Mouse (Mus musculus) thymus, adult 2 months (tissue): ENCODE measurements around the gene Rhox2e. TPM values are rescaled to one million over a fixed set of nuclear protein-coding genes. Genes with fewer than 3 reads are reported as not detected.
"Not testable (repeated sequence)": the region's sequence is repeated elsewhere in the genome, so short reads cannot be mapped to it uniquely, and the experiment has no call there.

Source experiments
- DNase-seq: peaks from one replicate; pipeline ENCODE4 v3.0.0; 2021
- H3K27ac ChIP-seq: fragments of 200-500 bp; 2 replicates; pipeline ENCODE4 v1.5.1; 2012; ENCODE audit warnings: low read length, control low read depth; ENCODE audit not compliant: control insufficient read depth, insufficient read depth
- H3K27me3 ChIP-seq: fragments of 200-500 bp; 2 replicates; pipeline ENCODE4 v1.6.1; 2012; ENCODE audit warnings: mild to moderate bottlenecking, low read length, moderate library complexity, mixed read lengths; ENCODE audit not compliant: control insufficient read depth, insufficient read depth
- H3K36me3 ChIP-seq: fragments of 200-500 bp; 2 replicates; pipeline ENCODE4 v1.6.1; 2012; ENCODE audit warnings: mild to moderate bottlenecking, low read length, moderate library complexity; ENCODE audit not compliant: control insufficient read depth, insufficient read depth
- H3K4me1 ChIP-seq: fragments of 200-500 bp; replicated peaks from 2 replicates; pipeline ENCODE4 v1.6.1; 2012; ENCODE audit warnings: low read length; ENCODE audit not compliant: control insufficient read depth, insufficient read depth
- H3K4me3 ChIP-seq: fragments of 200-500 bp; 2 replicates; pipeline ENCODE4 v1.5.1; 2012; ENCODE audit warnings: mild to moderate bottlenecking, low read length, control low read depth, moderate library complexity; ENCODE audit not compliant: control insufficient read depth, insufficient read depth
- WGBS: fragments of 180-500 bp; shearing (Covaris S2); methylation state at CpG from one replicate; pipeline ENCODE4 v1.1.7; 2018; 5-methylcytosine and 5-hydroxymethylcytosine counted together
- polyA plus RNA-seq: library from polyadenylated mRNA; depleted of rRNA; stranded (reverse); fragments of >200 nt; gene quantifications from 2 replicates; pipeline ENCODE4 v1.2.3, GENCODE M21; 2012; rRNA removed

Rhox2e gene
- not detected in 2 replicates for polyA plus RNA-seq

DNA sequence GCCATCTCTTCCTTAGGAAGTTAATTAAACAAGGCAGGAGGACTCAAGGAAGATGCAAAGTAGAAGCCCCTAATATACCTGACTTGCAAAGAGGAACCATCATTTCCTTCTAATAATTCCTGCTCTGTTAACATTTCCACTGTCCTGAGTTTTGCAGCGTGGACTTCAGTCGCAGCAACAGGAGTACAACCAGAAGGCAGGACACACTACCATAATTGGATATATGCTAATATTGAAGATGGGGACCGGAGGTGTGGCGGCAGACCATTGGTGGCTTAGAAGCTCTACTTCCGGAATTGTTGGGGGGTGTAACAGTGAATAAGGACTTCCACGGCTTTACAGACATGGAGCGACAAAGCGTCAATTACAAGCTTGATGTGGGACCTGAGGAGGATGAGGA is at the start of gene Rhox2e:
Gene Rhox2e, plus strand, starts transcription at position 301 of the 400 bp plus-strand sequence.
- H3K4me3 ChIP-seq, H3K27me3 ChIP-seq, DNase-seq, H3K4me1 ChIP-seq, H3K27ac ChIP-seq, H3K36me3 ChIP-seq: not testable (repeated sequence)
- WGBS = 89% methylated on average over 2 of the region's 8 CpGs

DNA sequence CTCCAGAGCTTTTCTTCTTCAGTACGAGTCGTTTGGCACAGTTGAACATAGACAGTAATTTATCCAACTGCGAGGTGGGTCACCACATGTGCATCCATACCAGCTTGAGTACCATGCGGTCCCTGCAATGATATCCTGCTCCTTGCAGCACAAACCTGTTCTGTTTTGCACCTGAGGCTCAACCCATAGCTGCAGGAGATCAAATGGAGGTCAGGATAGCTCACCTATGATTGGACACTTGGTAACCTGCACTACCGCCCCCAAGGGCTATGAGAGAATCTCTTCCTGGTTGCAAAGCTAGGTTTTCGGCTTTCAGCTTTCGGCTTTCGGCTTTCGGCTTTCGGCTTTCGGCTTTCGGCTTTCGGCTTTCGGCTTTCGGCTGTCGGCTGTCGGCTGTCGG is 16.2 kb upstream of the Rhox2e start, which contains the start of gene Rhox4d:
Gene Rhox4d, plus strand, starts transcription at position 301 of the 400 bp plus-strand sequence.
- not testable (repeated sequence) for H3K27ac ChIP-seq, H3K27me3 ChIP-seq, H3K4me3 ChIP-seq, H3K4me1 ChIP-seq, DNase-seq, H3K36me3 ChIP-seq
- 92% methylated on average over 9 of the region's 18 CpGs for WGBS

GRCm38 (mm10) chrX:37541719-37542118 is 11.5 kb downstream of the Rhox2e start, which contains the start of gene Rhox3e:
Gene Rhox3e (plus strand): TSS chrX:37542019.
- H3K27ac ChIP-seq, DNase-seq, H3K4me1 ChIP-seq, H3K36me3 ChIP-seq, H3K4me3 ChIP-seq, H3K27me3 ChIP-seq: not testable (repeated sequence)
- WGBS = no CpG with 5 or more reads among the region's 4 CpGs

- WGBS = 100% methylated on average over 10 of the region's 18 CpGs
- H3K27me3 ChIP-seq, H3K36me3 ChIP-seq, H3K27ac ChIP-seq, DNase-seq, H3K4me1 ChIP-seq, H3K4me3 ChIP-seq: not testable (repeated sequence)
Measured at GRCm38 (mm10) chrX:37557112-37557511, 26.9 kb downstream of the Rhox2e start, which contains the start of gene Rhox4e. Gene Rhox4e (plus strand): TSS chrX:37557412.

GRCm38 (mm10) chrX:37571105-37571504 is 40.9 kb downstream of the Rhox2e start, which contains the start of gene Rhox2f:
Gene Rhox2f (plus strand): TSS chrX:37571405.
- H3K36me3 ChIP-seq, H3K27me3 ChIP-seq, H3K4me1 ChIP-seq, DNase-seq, H3K4me3 ChIP-seq, H3K27ac ChIP-seq: not testable (repeated sequence)
- 86% methylated on average over 8 of the region's 8 CpGs for WGBS

- H3K4me1 ChIP-seq, H3K27ac ChIP-seq: not testable (repeated sequence)
Measured at GRCm38 (mm10) chrX:37572638-37573037, 42.4 kb downstream of the Rhox2e start.

DNA sequence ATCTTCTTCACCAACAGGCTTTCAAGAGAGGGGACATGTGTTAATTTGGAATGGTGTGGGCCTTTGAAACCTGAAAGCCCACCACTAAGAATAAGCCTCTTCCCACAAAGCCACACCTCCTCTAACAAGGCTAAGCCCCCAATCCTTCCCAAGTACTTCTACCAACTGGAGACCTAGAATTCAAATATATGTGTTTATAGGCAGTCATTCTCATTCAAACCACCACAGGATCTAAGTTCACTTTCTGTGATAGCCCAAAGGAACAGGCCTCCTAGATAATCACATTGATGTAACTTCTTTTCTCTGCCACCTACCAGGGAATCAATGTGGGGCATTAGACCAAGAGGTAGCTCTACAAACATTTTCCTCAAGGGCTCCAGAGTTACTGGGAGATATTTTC is 50.4 kb downstream of the Rhox2e start, which contains the start of gene Rhox3f:
Gene Rhox3f, plus strand, starts transcription at position 301 of the 400 bp plus-strand sequence.
- H3K36me3 ChIP-seq, H3K4me1 ChIP-seq, H3K27ac ChIP-seq, H3K27me3 ChIP-seq, DNase-seq, H3K4me3 ChIP-seq: not testable (repeated sequence)

More at GRCm38 (mm10) chrX:37572638-37573037, 42.4 kb downstream of the Rhox2e start:
- H3K36me3 ChIP-seq, DNase-seq, H3K27me3 ChIP-seq, H3K4me3 ChIP-seq: not testable (repeated sequence)
- 32% methylated on average over 2 of the region's 2 CpGs for WGBS

Other genes starting within 250 kb of the Rhox2e start
- not detected in 2 replicates for gene Rhox3a2, start 150.4 kb upstream of the Rhox2e start, polyA plus RNA-seq
- gene Rhox4a2, start 139.6 kb upstream of the Rhox2e start, polyA plus RNA-seq = 1.2 and 1.6 TPM in 2 replicates
- not detected in 2 replicates for gene Rhox2b, start 118.4 kb upstream of the Rhox2e start, polyA plus RNA-seq
- 0.48 and 0.54 TPM in 2 replicates for gene Rhox4b, start 98.0 kb upstream of the Rhox2e start, polyA plus RNA-seq
- not detected in 2 replicates for gene Rhox2c, start 76.8 kb upstream of the Rhox2e start, polyA plus RNA-seq
- not detected in 2 replicates for gene Rhox3c, start 71.9 kb upstream of the Rhox2e start, polyA plus RNA-seq
- gene Rhox4c, start 50.1 kb upstream of the Rhox2e start, polyA plus RNA-seq = not detected in 2 replicates
- gene Rhox2d, start 37.0 kb upstream of the Rhox2e start, polyA plus RNA-seq = not detected in 2 replicates
- not detected in 2 replicates for gene Rhox4d, start 16.1 kb upstream of the Rhox2e start, polyA plus RNA-seq
- not detected in 2 replicates for gene Rhox3e, start 11.6 kb downstream of the Rhox2e start, polyA plus RNA-seq
- not detected in 2 replicates for gene Rhox4e, start 27.0 kb downstream of the Rhox2e start, polyA plus RNA-seq
- gene Rhox2f, start 41.0 kb downstream of the Rhox2e start, polyA plus RNA-seq = not detected in 2 replicates
- gene Rhox3f, start 50.5 kb downstream of the Rhox2e start, polyA plus RNA-seq = not detected in 2 replicates
- gene Rhox4f, start 77.3 kb downstream of the Rhox2e start, polyA plus RNA-seq = not detected in 2 replicates
- not detected in 2 replicates for gene Rhox3g, start 98.2 kb downstream of the Rhox2e start, polyA plus RNA-seq
- not detected in 2 replicates for gene Rhox2g, start 113.0 kb downstream of the Rhox2e start, polyA plus RNA-seq
- gene Rhox4g, start 120.9 kb downstream of the Rhox2e start, polyA plus RNA-seq = not detected in 2 replicates
- not detected in 2 replicates for gene Rhox3h, start 138.3 kb downstream of the Rhox2e start, polyA plus RNA-seq
- not detected in 2 replicates for gene Rhox2h, start 142.8 kb downstream of the Rhox2e start, polyA plus RNA-seq